Mouse (Mus musculus) cerebellum, adult 2 months (tissue): ENCODE results near the gene Mdm2. TPM values are rescaled to one million over a fixed set of nuclear protein-coding genes. Genes with fewer than 3 reads are reported as not detected.

Experiments used
- DNase-seq, 2 experiments: peaks; one replicate each; pipeline ENCODE4 v3.0.0; 2021
- H3K27ac ChIP-seq: fragments of 200-500 bp; 2 replicates; pipeline ENCODE4 v1.5.1; 2012; ENCODE audit warnings: low read length, control low read depth, inconsistent platforms; ENCODE audit not compliant: insufficient read depth
- H3K27me3 ChIP-seq: fragments of 200-500 bp; 2 replicates; pipeline ENCODE4 v1.6.1; 2012; ENCODE audit warnings: inconsistent platforms, mild to moderate bottlenecking, low read length, moderate library complexity; ENCODE audit not compliant: control insufficient read depth, insufficient read depth
- H3K4me1 ChIP-seq: fragments of 200-500 bp; 2 replicates; pipeline ENCODE4 v1.6.1; 2011; ENCODE audit warnings: low read length; ENCODE audit not compliant: control insufficient read depth, insufficient read depth
- H3K4me3 ChIP-seq: fragments of 200-500 bp; replicated peaks from 2 replicates; pipeline ENCODE3; 2011; ENCODE audit warnings: mild to moderate bottlenecking, low read depth, low read length, control low read depth; ENCODE audit not compliant: insufficient read depth
- CTCF ChIP-seq: fragments of 200-500 bp; IDR thresholded peaks from 2 replicates; pipeline ENCODE4 v1.5.1; 2011; ENCODE audit warnings: low read depth, mild to moderate bottlenecking, control low read depth, low read length, moderate library complexity, borderline replicate concordance; ENCODE audit not compliant: insufficient read depth
- POLR2A ChIP-seq: fragments of 200-500 bp; IDR thresholded peaks from 2 replicates; pipeline ENCODE4 v1.6.1; 2011; ENCODE audit warnings: low read length, control low read depth, borderline replicate concordance; ENCODE audit not compliant: insufficient read depth
- WGBS: fragments of 180-500 bp; shearing (Covaris S2); methylation state at CpG from one replicate; pipeline ENCODE4 v1.1.7; 2018; 5-methylcytosine and 5-hydroxymethylcytosine counted together
- polyA plus RNA-seq: library from polyadenylated mRNA; depleted of rRNA; stranded (reverse); fragments of >200 nt; gene quantifications from 2 replicates; pipeline ENCODE4 v1.2.3, GENCODE M21; 2012

Gene Mdm2
- polyA plus RNA-seq, 1 experiment = 67.6 TPM

- H3K4me3 ChIP-seq = no peak overlapping the region
- no peak for TF ChIP-seq CTCF
- no peak for TF ChIP-seq POLR2A
- peaks cover 6% of the 10 kb centered on the region for H3K4me1 ChIP-seq
- 93% methylated on average over 6 of the region's 6 CpGs for WGBS
- H3K27me3 ChIP-seq = no peaks in the 10 kb centered on the region
- H3K27ac ChIP-seq = no peak overlapping the region
- no peak for DNase-seq
These were observed 8.3 kb downstream of the Mdm2 start for GRCm38 (mm10) chr10:117702024-117702833.

- TF ChIP-seq POLR2A (no peak), CTCF (no peak)
- no peak for DNase-seq
- WGBS = 93% methylated on average over 6 of the region's 6 CpGs
These were observed 9.3 kb downstream of the Mdm2 start for GRCm38 (mm10) chr10:117701034-117701829.

GRCm38 (mm10) chr10:117700450-117700849 lies 10.1 kb downstream of the Mdm2 start:
- H3K27me3 ChIP-seq = no peaks in the 10 kb centered on the region
- no peak overlapping the region for H3K4me3 ChIP-seq
- no peak for DNase-seq
- 73% methylated on average over 1 of the region's 1 CpGs for WGBS
- H3K4me1 ChIP-seq = no peaks in the 10 kb centered on the region
- H3K27ac ChIP-seq = no peak overlapping the region
- TF ChIP-seq POLR2A (no peak), CTCF (no peak)

More at GRCm38 (mm10) chr10:117701034-117701829, 9.3 kb downstream of the Mdm2 start:
- Histone ChIP-seq H3K27me3 (no peaks in the 10 kb centered on the region), H3K4me1 (no peaks in the 10 kb centered on the region; the same call in 1 of the 2 replicates), H3K27ac (no peak overlapping the region), H3K4me3 (no peak overlapping the region)

GRCm38 (mm10) chr10:117699914-117700313 lies 10.6 kb downstream of the Mdm2 start:
- H3K4me1 ChIP-seq = no peaks in the 10 kb centered on the region
- no peak overlapping the region for H3K27ac ChIP-seq
- TF ChIP-seq CTCF (no peak), POLR2A (no peak)
- no peak for DNase-seq
- no peaks in the 10 kb centered on the region for H3K27me3 ChIP-seq
- 95% methylated on average over 4 of the region's 4 CpGs for WGBS
- no peak overlapping the region for H3K4me3 ChIP-seq

- Histone ChIP-seq H3K4me1 (no peaks in the 10 kb centered on the region), H3K27ac (no peak overlapping the region), H3K27me3 (no peaks in the 10 kb centered on the region), H3K4me3 (no peak overlapping the region)
- no peak for TF ChIP-seq CTCF
- TF ChIP-seq POLR2A = no peak
- DNase-seq = no peak
- 97% methylated on average over 10 of the region's 10 CpGs for WGBS
These were observed 12.0 kb downstream of the Mdm2 start for GRCm38 (mm10) chr10:117698313-117699138.

GRCm38 (mm10) chr10:117697561-117698115 lies 12.9 kb downstream of the Mdm2 start:
- no peaks in the 10 kb centered on the region for H3K27me3 ChIP-seq
- H3K27ac ChIP-seq = no peak overlapping the region
- TF ChIP-seq CTCF = no peak
- TF ChIP-seq POLR2A = no peak
- 94% methylated on average over 3 of the region's 3 CpGs for WGBS
- DNase-seq = no peak
- H3K4me3 ChIP-seq = no peak overlapping the region
- H3K4me1 ChIP-seq = no peaks in the 10 kb centered on the region
